1 mouse cellular context compared by ENCODE assay signal in genomic region chr10:128092506-128093495, GRCm38 (mm10).
TF ChIP-seq lines count a peak whose summit lies in the region.

No protein-coding gene starts in this region.

TF ChIP-seq in CH12.LX, 34 proteins besides CTCF, POLR2A, EP300 and RAD21 (continued from another document):
- TF ChIP-seq NELFE (IDR thresholded peaks at IDR 0.05; ENCODE audit: low read depth, low read length) (no peak), CHD2 (IDR thresholded peaks at IDR 0.05; ENCODE audit: low read length) (peak; percentile 85), BHLHE40 (IDR thresholded peaks at IDR 0.05; ENCODE audit: low read depth, low read length) (no peak), NRF1 (IDR thresholded peaks at IDR 0.05; ENCODE audit: low read depth, low read length) (0 out of 2 replicates have a peak, but pooled peaks have one; percentile 46), GABPA (IDR thresholded peaks at IDR 0.05; ENCODE audit: insufficient replicate concordance, low read depth, low read length) (no peak), TBP (conservative IDR thresholded peaks at IDR 0.05; ENCODE audit: low read depth, low read length) (no peak), CHD1 (IDR thresholded peaks at IDR 0.05; ENCODE audit: low read depth, low read length) (no peak), TCF12 (IDR thresholded peaks at IDR 0.05; ENCODE audit: low read depth, low read length) (0 out of 2 replicates have a peak, but pooled peaks have one; percentile 13), JUND (conservative IDR thresholded peaks at IDR 0.05; ENCODE audit: low read depth, low read length) (no peak), SMC3 (IDR thresholded peaks at IDR 0.05; ENCODE audit: low read depth, low read length) (peak; percentile 12; the same call in 1 of the 2 replicates)
